Mouse (Mus musculus): ENCODE data around the gene Sycp3. TPM values are rescaled to one million over a fixed set of nuclear protein-coding genes. Genes with fewer than 3 reads are reported as not detected.

Sycp3 gene
- total and polyA plus RNA-seq, 3 experiments: not detected

GRCm38 (mm10) chr10:88427998-88428397 is 31.4 kb upstream of the Sycp3 start:
- H3K9ac ChIP-seq (ENCODE audit: control insufficient read depth, low read depth, low read length, poor library complexity, severe bottlenecking): no peak overlapping the region
- no peak overlapping the region for H3K4me3 ChIP-seq (ENCODE audit: control insufficient read depth in 1 of 2, insufficient read depth in 1 of 2, low read depth in 2 of 2, low read length in 2 of 2)
- no peak for TF ChIP-seq POLR2AphosphoS5 (IDR thresholded peaks at IDR 0.05; ENCODE audit: borderline replicate concordance, low read depth, low read length)
- no peak for TF ChIP-seq UBTF (IDR thresholded peaks at IDR 0.05; ENCODE audit: borderline replicate concordance, insufficient read depth, low read depth, low read length)
- no peak for TF ChIP-seq ZMIZ1 (IDR thresholded peaks at IDR 0.05; ENCODE audit: low read depth, low read length)
- TF ChIP-seq SIN3A (IDR thresholded peaks at IDR 0.05; ENCODE audit: low read length): no peak
- TF ChIP-seq ZNF384 (IDR thresholded peaks at IDR 0.05; ENCODE audit: low read depth, low read length): no peak
- no peak for TF ChIP-seq SMC3 (IDR thresholded peaks at IDR 0.05; ENCODE audit: low read depth, low read length)
- no peak for TF ChIP-seq CHD1 (IDR thresholded peaks at IDR 0.05; ENCODE audit: low read depth, low read length)
- TF ChIP-seq USF1 (IDR thresholded peaks at IDR 0.05; ENCODE audit: low read depth, low read length): no peak
- TF ChIP-seq POLR2AphosphoS2 (IDR thresholded peaks at IDR 0.05; ENCODE audit: low read length): no peak
- TF ChIP-seq MAX (IDR thresholded peaks at IDR 0.05; ENCODE audit: low read length): no peak
- no peak for TF ChIP-seq MYB (IDR thresholded peaks at IDR 0.05; ENCODE audit: low read depth, low read length)
- TF ChIP-seq TCF12 (IDR thresholded peaks at IDR 0.05; ENCODE audit: low read depth, low read length): no peak
- TF ChIP-seq RCOR1 (IDR thresholded peaks at IDR 0.05; ENCODE audit: low read depth, low read length): no peak
- no peak for TF ChIP-seq MEF2A (IDR thresholded peaks at IDR 0.05; ENCODE audit: extremely low read depth, insufficient replicate concordance, low read depth, low read length, poor library complexity, severe bottlenecking)
- no peak for TF ChIP-seq E2F4 (IDR thresholded peaks at IDR 0.05; ENCODE audit: borderline replicate concordance, low read depth, low read length)
- no peak for TF ChIP-seq KAT2A (conservative IDR thresholded peaks at IDR 0.05; ENCODE audit: low read depth, low read length)
- TF ChIP-seq EP300 (IDR thresholded peaks at IDR 0.05; ENCODE audit: low read depth in 1 of 2, low read length in 2 of 2): no peak
- no peak for TF ChIP-seq RAD21 (IDR thresholded peaks at IDR 0.05; ENCODE audit: low read depth, low read length)
- no peak for TF ChIP-seq MXI1 (IDR thresholded peaks at IDR 0.05; ENCODE audit: low read depth, low read length)
- DNase-seq (ENCODE audit: low read depth, low spot score): no peak
- H3K9me3 ChIP-seq (replicated peaks; ENCODE audit: insufficient read depth, low read length): no peaks in the 10 kb centered on the region
- H3K79me2 ChIP-seq (ENCODE audit: control insufficient read depth, insufficient read depth, low read length, poor library complexity): no peaks in the 10 kb centered on the region
- peaks cover 3 to 7% of the 10 kb centered on the region in 2 experiments; a peak in 2 of 4 replicates for H3K4me1 ChIP-seq (ENCODE audit: control insufficient read depth in 1 of 2, insufficient read depth in 2 of 2, low read length in 2 of 2)
- no peak overlapping the region for H3K27ac ChIP-seq (ENCODE audit: control insufficient read depth, low read depth, low read length)
- peaks cover 9 to 13% of the 10 kb centered on the region in 2 experiments for H3K36me3 ChIP-seq (ENCODE audit: control insufficient read depth in 1 of 2, insufficient read depth in 2 of 2, low read length in 2 of 2)
- H3K27me3 ChIP-seq (ENCODE audit: control insufficient read depth in 1 of 2, insufficient read depth in 2 of 2, low read length in 2 of 2): no peaks in the 10 kb centered on the region

- TF ChIP-seq MYB (IDR thresholded peaks at IDR 0.05; ENCODE audit: low read depth, low read length): no peak
- Histone ChIP-seq H3K36me3 (ENCODE audit: control insufficient read depth in 1 of 2, insufficient read depth in 2 of 2, low read length in 2 of 2) (peaks cover 0 to 13% of the 10 kb centered on the region in 2 experiments; a peak in 2 of 4 replicates), H3K9me3 (replicated peaks; ENCODE audit: insufficient read depth, low read length) (no peaks in the 10 kb centered on the region), H3K9ac (ENCODE audit: control insufficient read depth, low read depth, low read length, poor library complexity, severe bottlenecking) (no peak overlapping the region), H3K27me3 (ENCODE audit: control insufficient read depth in 1 of 2, insufficient read depth in 2 of 2, low read length in 2 of 2) (no peaks in the 10 kb centered on the region), H3K27ac (ENCODE audit: control insufficient read depth, low read depth, low read length) (no peak overlapping the region), H3K4me3 (ENCODE audit: control insufficient read depth in 1 of 2, insufficient read depth in 1 of 2, low read depth in 2 of 2, low read length in 2 of 2) (no peak overlapping the region), H3K4me1 (ENCODE audit: control insufficient read depth in 1 of 2, insufficient read depth in 2 of 2, low read length in 2 of 2) (no peaks in the 10 kb centered on the region), H3K79me2 (ENCODE audit: control insufficient read depth, insufficient read depth, low read length, poor library complexity) (no peaks in the 10 kb centered on the region)
- DNase-seq (ENCODE audit: low read depth, low spot score): no peak
Observed at GRCm38 (mm10) chr10:88441224-88441623, 18.1 kb upstream of the Sycp3 start.

Data from MEL (cell line).